Mouse (Mus musculus) C2C12 (cell line): ENCODE measurements around the gene Nol9.

Experiments used
- CTCF ChIP-seq: IDR thresholded peaks from one replicate; pipeline ENCODE4 v1.5.1; 2011; ENCODE audit not compliant: control insufficient read depth, insufficient read depth, insufficient read length
- MAX ChIP-seq: IDR thresholded peaks from one replicate; pipeline ENCODE4 v1.6.1; 2011; ENCODE audit warnings: mild to moderate bottlenecking, control low read depth
- USF1 ChIP-seq: IDR thresholded peaks from one replicate; pipeline ENCODE4 v1.6.1; 2011; ENCODE audit warnings: low read depth, mild to moderate bottlenecking, control low read depth, moderate library complexity

- TF ChIP-seq CTCF (no peak), MAX (no peak), USF1 (no peak)
Measured at GRCm38 (mm10) chr4:152107493-152107892, 68.4 kb downstream of the Nol9 start.
